Mouse (Mus musculus): Measurements from ENCODE around the gene Sumo1. TPM values are rescaled to one million over a fixed set of nuclear protein-coding genes. Genes with fewer than 3 reads are reported as not detected.

Gene Sumo1
- polyA plus RNA-seq, 1 experiment: 21.8 TPM

- Histone ChIP-seq H3K4me1 (replicated peaks; ENCODE audit: control insufficient read depth, insufficient read depth, low read length) (no peaks in the 10 kb centered on the region), H3K4me3 (ENCODE audit: control insufficient read depth, insufficient read depth, low read length) (no peak overlapping the region), H3K36me3 (ENCODE audit: control insufficient read depth, insufficient read depth, low read length) (no peaks in the 10 kb centered on the region), H3K27me3 (ENCODE audit: control insufficient read depth, insufficient read depth, low read length) (no peaks in the 10 kb centered on the region), H3K27ac (ENCODE audit: control insufficient read depth, insufficient read depth, low read length) (no peak overlapping the region)
- 93% methylated on average over 19 of the region's 19 CpGs for WGBS
- no peak for DNase-seq
- no peak for TF ChIP-seq POLR2A (IDR thresholded peaks at IDR 0.05; ENCODE audit: control insufficient read depth, extremely low read depth, insufficient read depth, low read length, poor library complexity)
- TF ChIP-seq CTCF (IDR thresholded peaks at IDR 0.05; ENCODE audit: borderline replicate concordance, control insufficient read depth, extremely low read depth, insufficient read depth, low read length, poor library complexity): no peak
Observed at GRCm38 (mm10) chr1:59540537-59541148, 130.0 kb downstream of the Sumo1 start.

DNA sequence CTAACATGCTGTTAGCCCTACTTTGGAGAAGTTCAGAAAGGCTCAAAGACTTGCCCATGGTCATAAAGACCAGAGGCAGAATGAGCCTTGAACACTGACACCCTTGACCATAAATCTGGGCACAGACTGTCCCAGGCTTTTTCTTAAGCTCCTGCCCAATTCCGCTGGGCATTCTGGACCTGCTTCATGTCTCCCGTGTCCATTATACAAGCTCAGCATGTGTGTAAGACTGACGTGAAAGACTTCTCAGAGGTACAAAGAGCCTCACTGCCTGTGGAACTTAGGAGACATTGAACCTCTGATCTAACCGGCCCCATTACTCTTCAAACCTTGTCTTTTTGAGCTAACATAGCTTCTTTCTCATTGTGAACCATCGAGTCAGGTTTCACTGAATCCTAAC, 132.3 kb downstream of the Sumo1 start:
- H3K27me3 ChIP-seq (ENCODE audit: control insufficient read depth, insufficient read depth, low read length): no peaks in the 10 kb centered on the region
- no peaks in the 10 kb centered on the region for H3K36me3 ChIP-seq (ENCODE audit: control insufficient read depth, insufficient read depth, low read length)
- no peak for DNase-seq
- H3K27ac ChIP-seq (ENCODE audit: control insufficient read depth, insufficient read depth, low read length): no peak overlapping the region
- no peak overlapping the region for H3K4me3 ChIP-seq (ENCODE audit: control insufficient read depth, insufficient read depth, low read length)
- no peaks in the 10 kb centered on the region for H3K4me1 ChIP-seq (replicated peaks; ENCODE audit: control insufficient read depth, insufficient read depth, low read length)
- 94% methylated on average over 5 of the region's 5 CpGs for WGBS
- TF ChIP-seq POLR2A (IDR thresholded peaks at IDR 0.05; ENCODE audit: control insufficient read depth, extremely low read depth, insufficient read depth, low read length, poor library complexity) (no peak), CTCF (IDR thresholded peaks at IDR 0.05; ENCODE audit: borderline replicate concordance, control insufficient read depth, extremely low read depth, insufficient read depth, low read length, poor library complexity) (no peak)

Other genes starting within 250 kb of the Sumo1 start
- 11.4 and 12.2 TPM in 2 replicates for gene Fzd7, start 188.4 kb downstream of the Sumo1 start, polyA plus RNA-seq (2012; rRNA removed)
- 0.09 and 0.28 TPM in 2 replicates for gene Gm973, start 154.6 kb downstream of the Sumo1 start, polyA plus RNA-seq (2012; rRNA removed)
- gene Nop58, start 14.1 kb upstream of the Sumo1 start, polyA plus RNA-seq (2012; rRNA removed): 52.3 and 58.5 TPM in 2 replicates
- 2.1 and 2.4 TPM in 2 replicates for gene Bmpr2, start 92.6 kb upstream of the Sumo1 start, polyA plus RNA-seq (2012; rRNA removed)
- 9.7 and 13.2 TPM in 2 replicates for gene Fam117b, start 242.2 kb upstream of the Sumo1 start, polyA plus RNA-seq (2012; rRNA removed)